Mouse (Mus musculus): ENCODE data around the gene Sf3b4.

- TF ChIP-seq CTCF (IDR thresholded peaks at IDR 0.05; ENCODE audit: extremely low read depth, insufficient read depth, low read length) (peak; percentile 47), POLR2A (IDR thresholded peaks at IDR 0.05; ENCODE audit: extremely low read depth, insufficient read depth, low read length) (no peak)
Observed at GRCm38 (mm10) chr3:96147950-96148349, 24.2 kb upstream of the Sf3b4 start.

All from cortical plate, adult 2 months (tissue).